Mouse (Mus musculus) embryonic facial prominence, embryonic 13.5 days (tissue): ENCODE measurements around the gene Sergef. TPM values are rescaled to one million over a fixed set of nuclear protein-coding genes. Genes with fewer than 3 reads are reported as not detected.

Experiments
- ATAC-seq: fragments of 200-750 bp; cut with Nextera tagmentation; 2 replicates; pipeline ENCODE4 v1.8.0; 2017; ENCODE audit warnings: low read depth; ENCODE audit not compliant: insufficient number of reproducible peaks, insufficient read depth, low FRiP score, low TSS enrichment
- H3K27ac ChIP-seq: fragments of 300-500 bp; sonication (generic); 2 replicates; pipeline ENCODE4 v1.5.1; 2015; ENCODE audit warnings: moderate library complexity, mild to moderate bottlenecking, inconsistent platforms
- H3K27me3 ChIP-seq: fragments of 300-500 bp; sonication (generic); 2 replicates; pipeline ENCODE4 v1.6.1; 2015; ENCODE audit warnings: mild to moderate bottlenecking, inconsistent platforms
- H3K36me3 ChIP-seq: fragments of 300-500 bp; sonication (generic); 2 replicates; pipeline ENCODE4 v1.6.1; 2015; ENCODE audit warnings: mild to moderate bottlenecking, inconsistent platforms
- H3K4me1 ChIP-seq: fragments of 300-500 bp; sonication (generic); 2 replicates; pipeline ENCODE4 v1.6.1; 2015; ENCODE audit warnings: inconsistent platforms
- H3K4me2 ChIP-seq: fragments of 300-500 bp; sonication (generic); 2 replicates; pipeline ENCODE4 v1.6.1; 2015; ENCODE audit warnings: moderate library complexity, mild to moderate bottlenecking, inconsistent platforms
- H3K4me3 ChIP-seq: fragments of 300-500 bp; sonication (generic); 2 replicates; pipeline ENCODE4 v1.5.1; 2015; ENCODE audit warnings: mild to moderate bottlenecking, inconsistent platforms
- H3K9ac ChIP-seq: fragments of 300-500 bp; sonication (generic); 2 replicates; pipeline ENCODE4 v1.6.1; 2015; ENCODE audit warnings: mild to moderate bottlenecking, inconsistent platforms
- H3K9me3 ChIP-seq: fragments of 300-500 bp; sonication (generic); 2 replicates; pipeline ENCODE4 v1.6.1; 2016; ENCODE audit warnings: inconsistent platforms
- WGBS: fragments of 180-500 bp; shearing (Covaris S2); methylation state at CpG from one replicate; pipeline ENCODE4 v1.1.7; 2015; ENCODE audit warnings: mixed read lengths; 5-methylcytosine and 5-hydroxymethylcytosine counted together
- polyA plus RNA-seq: library from polyadenylated mRNA; unstranded; fragments of >200 nt; fragmentation: Nextera tagmentation; extraction: Ambion mirVana; gene quantifications from 2 replicates; pipeline ENCODE4 v1.2.1, GENCODE M21; 2015

The Sergef gene
- polyA plus RNA-seq, 1 experiment from 2014 or later: 17.1 TPM

- H3K27me3 ChIP-seq: no peaks in the 10 kb centered on the region
- WGBS: 79% methylated on average over 11 of the region's 11 CpGs
- no peaks in the 10 kb centered on the region for H3K4me1 ChIP-seq
- H3K27ac ChIP-seq: no peak overlapping the region
- ATAC-seq: no peak
- H3K9me3 ChIP-seq: no peaks in the 10 kb centered on the region
- no peaks in the 10 kb centered on the region for H3K36me3 ChIP-seq
- H3K9ac ChIP-seq: no peak overlapping the region
- H3K4me2 ChIP-seq: no peak overlapping the region
- H3K4me3 ChIP-seq: no peak overlapping the region
Observed at GRCm38 (mm10) chr7:46534767-46535428, 104.7 kb downstream of the Sergef start.

GRCm38 (mm10) chr7:46533518-46533917 lies 106.1 kb downstream of the Sergef start:
- H3K36me3 ChIP-seq: no peaks in the 10 kb centered on the region
- WGBS: 83% methylated on average over 11 of the region's 11 CpGs

GRCm38 (mm10) chr7:46531345-46531744 lies 108.3 kb downstream of the Sergef start:
- H3K9ac ChIP-seq: no peak overlapping the region
- H3K4me2 ChIP-seq: no peak overlapping the region
- 78% methylated on average over 5 of the region's 5 CpGs for WGBS
- no peaks in the 10 kb centered on the region for H3K9me3 ChIP-seq
- H3K4me3 ChIP-seq: no peak overlapping the region
- H3K4me1 ChIP-seq: no peaks in the 10 kb centered on the region
- no peaks in the 10 kb centered on the region for H3K27me3 ChIP-seq
- no peaks in the 10 kb centered on the region for H3K36me3 ChIP-seq
- ATAC-seq: no peak
- H3K27ac ChIP-seq: no peak overlapping the region

More at GRCm38 (mm10) chr7:46533518-46533917, 106.1 kb downstream of the Sergef start:
- H3K4me2 ChIP-seq: no peak overlapping the region
- no peak overlapping the region for H3K4me3 ChIP-seq
- no peaks in the 10 kb centered on the region for H3K27me3 ChIP-seq
- H3K27ac ChIP-seq: no peak overlapping the region
- H3K4me1 ChIP-seq: no peaks in the 10 kb centered on the region
- no peaks in the 10 kb centered on the region for H3K9me3 ChIP-seq
- H3K9ac ChIP-seq: no peak overlapping the region
- ATAC-seq: no peak

- WGBS: 49% methylated on average over 8 of the region's 8 CpGs
- H3K27ac ChIP-seq: no peak overlapping the region
- ATAC-seq: no peak
Observed at GRCm38 (mm10) chr7:46529930-46530329, 109.7 kb downstream of the Sergef start.

GRCm38 (mm10) chr7:46529259-46529658 lies 110.3 kb downstream of the Sergef start:
- Histone ChIP-seq H3K9ac (no peak overlapping the region), H3K4me3 (no peak overlapping the region), H3K4me1 (no peaks in the 10 kb centered on the region), H3K9me3 (no peaks in the 10 kb centered on the region), H3K27me3 (no peaks in the 10 kb centered on the region), H3K4me2 (no peak overlapping the region), H3K27ac (no peak overlapping the region), H3K36me3 (no peaks in the 10 kb centered on the region)
- WGBS: 87% methylated on average over 5 of the region's 5 CpGs
- ATAC-seq: no peak

More at GRCm38 (mm10) chr7:46529930-46530329, 109.7 kb downstream of the Sergef start:
- Histone ChIP-seq H3K9ac (no peak overlapping the region), H3K27me3 (no peaks in the 10 kb centered on the region), H3K9me3 (no peaks in the 10 kb centered on the region), H3K4me2 (no peak overlapping the region), H3K4me1 (no peaks in the 10 kb centered on the region), H3K36me3 (no peaks in the 10 kb centered on the region), H3K4me3 (no peak overlapping the region)

GRCm38 (mm10) chr7:46526665-46527154 lies 112.9 kb downstream of the Sergef start:
- WGBS: 61% methylated on average over 6 of the region's 6 CpGs
- H3K36me3 ChIP-seq: no peaks in the 10 kb centered on the region
- no peak overlapping the region for H3K4me2 ChIP-seq
- no peaks in the 10 kb centered on the region for H3K27me3 ChIP-seq
- no peak overlapping the region for H3K9ac ChIP-seq
- no peak overlapping the region for H3K27ac ChIP-seq
- H3K4me3 ChIP-seq: no peak overlapping the region
- H3K9me3 ChIP-seq: no peaks in the 10 kb centered on the region
- no peaks in the 10 kb centered on the region for H3K4me1 ChIP-seq
- no peak for ATAC-seq

GRCm38 (mm10) chr7:46523215-46523614 lies 116.4 kb downstream of the Sergef start:
- Histone ChIP-seq H3K36me3 (no peaks in the 10 kb centered on the region), H3K4me3 (no peak overlapping the region), H3K27me3 (no peaks in the 10 kb centered on the region), H3K4me1 (no peaks in the 10 kb centered on the region), H3K4me2 (no peak overlapping the region), H3K9me3 (no peaks in the 10 kb centered on the region), H3K27ac (no peak overlapping the region), H3K9ac (no peak overlapping the region)
- ATAC-seq: no peak
- 78% methylated on average over 7 of the region's 7 CpGs for WGBS

GRCm38 (mm10) chr7:46521794-46522193 lies 117.8 kb downstream of the Sergef start:
- H3K4me1 ChIP-seq: no peaks in the 10 kb centered on the region
- no peaks in the 10 kb centered on the region for H3K36me3 ChIP-seq
- WGBS: 93% methylated on average over 17 of the region's 17 CpGs
- no peak overlapping the region for H3K4me3 ChIP-seq
- no peak for ATAC-seq
- no peaks in the 10 kb centered on the region for H3K9me3 ChIP-seq
- H3K4me2 ChIP-seq: no peak overlapping the region
- H3K9ac ChIP-seq: no peak overlapping the region
- H3K27ac ChIP-seq: no peak overlapping the region
- no peaks in the 10 kb centered on the region for H3K27me3 ChIP-seq

- Histone ChIP-seq H3K9me3 (no peaks in the 10 kb centered on the region), H3K4me2 (no peak overlapping the region), H3K27me3 (no peaks in the 10 kb centered on the region), H3K36me3 (no peaks in the 10 kb centered on the region), H3K4me3 (no peak overlapping the region), H3K9ac (no peak overlapping the region), H3K4me1 (no peaks in the 10 kb centered on the region), H3K27ac (no peak overlapping the region)
- ATAC-seq: no peak
- 81% methylated on average over 11 of the region's 11 CpGs for WGBS
Observed at GRCm38 (mm10) chr7:46519148-46519547, 120.5 kb downstream of the Sergef start.

- Histone ChIP-seq H3K27me3 (no peaks in the 10 kb centered on the region), H3K36me3 (no peaks in the 10 kb centered on the region), H3K27ac (no peak overlapping the region), H3K4me2 (no peak overlapping the region), H3K9ac (no peak overlapping the region), H3K9me3 (no peaks in the 10 kb centered on the region), H3K4me3 (no peak overlapping the region), H3K4me1 (no peaks in the 10 kb centered on the region)
- ATAC-seq: no peak
- 63% methylated on average over 5 of the region's 5 CpGs for WGBS
Observed at GRCm38 (mm10) chr7:46517158-46517557, 122.4 kb downstream of the Sergef start.

- ATAC-seq: no peak
- WGBS: 80% methylated on average over 5 of the region's 5 CpGs
- H3K36me3 ChIP-seq: no peaks in the 10 kb centered on the region
Observed at GRCm38 (mm10) chr7:46515960-46516359, 123.6 kb downstream of the Sergef start.

GRCm38 (mm10) chr7:46514981-46515380 lies 124.6 kb downstream of the Sergef start:
- no peaks in the 10 kb centered on the region for H3K36me3 ChIP-seq
- no peak overlapping the region for H3K4me2 ChIP-seq
- H3K27ac ChIP-seq: no peak overlapping the region
- 92% methylated on average over 8 of the region's 8 CpGs for whole genome bisulfite sequencing
- no peak overlapping the region for H3K9ac ChIP-seq
- no peaks in the 10 kb centered on the region for H3K9me3 ChIP-seq
- ATAC-seq: no peak
- H3K4me3 ChIP-seq: no peak overlapping the region
- no peaks in the 10 kb centered on the region for H3K27me3 ChIP-seq
- no peaks in the 10 kb centered on the region for H3K4me1 ChIP-seq

More at GRCm38 (mm10) chr7:46515960-46516359, 123.6 kb downstream of the Sergef start:
- Histone ChIP-seq H3K9me3 (no peaks in the 10 kb centered on the region), H3K9ac (no peak overlapping the region), H3K4me2 (no peak overlapping the region), H3K27me3 (no peaks in the 10 kb centered on the region), H3K4me1 (no peaks in the 10 kb centered on the region), H3K27ac (no peak overlapping the region), H3K4me3 (no peak overlapping the region)
